Mouse (Mus musculus) CH12.LX (cell line): ENCODE results near the gene Nphs2.

Experiments
- CHD1 ChIP-seq: IDR thresholded peaks from 2 replicates; pipeline ENCODE4 v1.6.1; 2012; ENCODE audit warnings: low read depth, low read length, improper control_type of control experiment, inconsistent platforms
- HCFC1 ChIP-seq: IDR thresholded peaks from 2 replicates; pipeline ENCODE4 v1.6.1; 2012; ENCODE audit warnings: low read depth, mild to moderate bottlenecking, inconsistent platforms, low read length, improper control_type of control experiment
- USF2 ChIP-seq: conservative IDR thresholded peaks from 2 replicates; pipeline ENCODE4 v1.6.1; 2011; ENCODE audit warnings: low read depth, low read length, improper control_type of control experiment

DNA sequence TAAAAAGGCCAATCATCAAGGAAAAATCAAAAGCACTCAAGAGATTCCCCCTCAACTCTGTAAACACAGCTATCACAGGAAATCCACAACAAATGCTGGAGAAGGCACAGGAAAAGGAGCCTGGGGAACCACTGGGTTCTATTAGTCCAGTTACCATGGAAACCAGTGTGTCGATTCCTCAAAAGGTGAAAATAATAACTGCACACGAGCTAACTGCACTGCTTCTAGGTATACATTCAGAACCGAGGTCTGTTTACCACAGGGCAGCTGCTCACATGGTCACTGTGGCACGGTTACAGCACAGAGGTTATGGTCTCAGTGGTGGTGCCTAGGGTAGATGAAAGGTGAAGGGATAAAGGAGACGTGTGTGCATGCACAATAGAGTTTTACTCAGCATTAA, 38.9 kb upstream of the Nphs2 start:
- TF ChIP-seq USF2 = no peak
- no peak for TF ChIP-seq HCFC1
- TF ChIP-seq CHD1 = no peak
